Mouse (Mus musculus) gastrocnemius, postnatal 4 days (tissue): ENCODE data around the gene Mindy3. TPM values are rescaled to one million over a fixed set of nuclear protein-coding genes. Genes with fewer than 3 reads are reported as not detected.

Experiments
- DNase-seq, 2 experiments: peaks; one replicate each; pipeline ENCODE4 v3.0.0; 2021 to 2022; ENCODE audit warnings: low spot score in 2 of 2, mixed read lengths in 2 of 2
- total RNA-seq, 2 experiments: library from RNA; stranded (reverse); gene quantifications; 2 replicates each; pipeline ENCODE4 v1.2.3; 2021

The Mindy3 gene
- total RNA-seq, 2 experiments from 2014 or later: 20.1 to 25.7 TPM

- DNase-seq: no peak
Measured at GRCm38 (mm10) chr2:12372883-12373282, 46.4 kb downstream of the Mindy3 start.

DNA sequence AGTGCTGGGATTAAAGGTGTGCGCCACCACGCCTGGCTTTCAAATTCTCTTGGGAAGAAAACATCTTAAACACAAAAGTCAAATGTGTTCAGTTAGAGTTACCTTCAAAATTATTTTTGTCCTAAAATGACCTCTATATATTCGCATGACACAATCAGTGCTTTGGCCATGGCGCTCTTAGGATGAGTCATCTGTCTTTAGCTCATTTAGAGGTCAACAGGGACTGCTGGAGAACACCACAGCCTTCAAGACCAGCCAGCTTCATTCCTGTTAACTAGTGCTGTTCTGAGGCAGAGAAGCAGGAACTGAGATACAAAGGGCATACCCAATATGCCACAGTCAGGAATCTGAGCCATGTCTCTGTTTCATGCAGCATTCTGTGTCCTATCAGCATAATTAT is 47.9 kb downstream of the Mindy3 start:
- DNase-seq: no peak

GRCm38 (mm10) chr2:12368451-12368850 is 50.8 kb downstream of the Mindy3 start:
- DNase-seq: no peak

DNA sequence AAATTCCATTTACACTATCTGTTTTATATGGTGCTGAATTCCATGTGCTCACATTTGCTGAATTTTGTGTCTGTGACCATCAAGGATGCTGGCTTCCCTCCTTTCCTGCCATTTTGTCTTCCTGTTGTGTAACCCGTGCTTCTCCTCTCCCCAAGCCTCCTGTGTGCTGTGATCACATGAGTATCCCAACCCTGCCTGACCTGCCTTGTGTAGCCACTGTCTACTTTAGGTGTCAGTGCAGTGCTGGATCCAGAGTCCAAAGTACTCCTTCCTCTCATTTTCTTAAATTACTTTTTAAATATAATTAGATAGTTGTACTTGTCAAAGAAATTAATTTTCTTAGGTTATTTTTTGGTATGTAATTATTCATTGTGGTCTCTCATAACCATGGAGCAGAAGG is 51.3 kb downstream of the Mindy3 start:
- no peak for DNase-seq

GRCm38 (mm10) chr2:12361310-12361709 is 58.0 kb downstream of the Mindy3 start:
- DNase-seq: no peak

GRCm38 (mm10) chr2:12354837-12355236 is 64.4 kb downstream of the Mindy3 start:
- DNase-seq: no peak

GRCm38 (mm10) chr2:12348914-12349313 is 70.4 kb downstream of the Mindy3 start:
- DNase-seq: no peak

- DNase-seq: no peak
Measured at GRCm38 (mm10) chr2:12331962-12332361, 87.3 kb downstream of the Mindy3 start.

GRCm38 (mm10) chr2:12329620-12330019 is 89.7 kb downstream of the Mindy3 start:
- no peak for DNase-seq

DNA sequence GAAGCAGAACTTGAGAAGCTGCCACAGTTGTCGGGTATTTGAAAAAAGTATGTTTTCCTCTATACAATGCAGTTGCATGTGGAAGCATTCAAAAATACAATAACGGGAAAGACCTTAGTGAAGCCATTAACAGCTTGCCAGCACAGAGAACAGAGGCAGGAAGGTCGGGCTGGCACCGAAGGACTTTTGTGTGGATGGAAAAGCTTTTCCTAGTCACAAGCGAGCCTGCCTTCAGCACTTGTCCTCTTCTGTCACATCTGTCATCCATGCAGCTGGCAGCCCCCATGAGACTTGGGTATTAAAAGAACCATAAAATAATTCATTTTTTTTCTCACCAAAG is 90.2 kb downstream of the Mindy3 start:
- DNase-seq: no peak

DNA sequence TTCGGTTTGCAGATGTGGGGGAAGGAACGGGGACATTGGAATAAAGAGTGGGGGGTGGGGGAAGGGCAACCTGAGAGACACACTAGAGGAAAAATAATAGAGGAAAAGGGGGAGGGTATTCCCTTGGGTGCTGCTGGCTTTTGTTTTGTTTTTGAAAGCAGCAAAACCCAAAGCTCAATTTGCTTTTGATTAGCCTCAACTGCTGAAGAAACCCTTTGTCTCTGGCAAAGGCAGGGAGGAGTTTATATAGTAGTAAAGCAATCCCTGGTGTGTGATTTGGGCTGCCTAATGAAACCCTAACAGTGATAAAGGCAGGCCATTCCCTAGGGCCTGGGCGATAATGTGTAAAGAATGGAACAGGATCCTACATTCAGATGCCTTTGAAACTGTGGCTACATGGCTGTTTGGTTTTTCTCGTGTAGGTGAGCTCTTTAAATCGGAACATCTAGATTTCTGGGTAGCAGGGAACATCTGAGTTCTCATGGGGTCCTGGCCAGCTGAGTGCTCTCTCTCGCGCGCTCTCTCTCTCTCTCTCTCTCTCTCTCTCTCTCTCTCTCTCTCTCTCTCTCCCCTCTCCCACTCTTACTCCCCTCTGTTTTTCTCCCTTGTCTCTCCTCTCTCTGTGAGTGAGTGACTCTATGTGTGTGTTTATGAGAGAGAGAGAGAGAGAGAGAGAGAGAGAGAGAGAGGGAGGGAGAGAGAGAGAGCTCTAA is 90.8 kb downstream of the Mindy3 start:
- no peak for DNase-seq

DNA sequence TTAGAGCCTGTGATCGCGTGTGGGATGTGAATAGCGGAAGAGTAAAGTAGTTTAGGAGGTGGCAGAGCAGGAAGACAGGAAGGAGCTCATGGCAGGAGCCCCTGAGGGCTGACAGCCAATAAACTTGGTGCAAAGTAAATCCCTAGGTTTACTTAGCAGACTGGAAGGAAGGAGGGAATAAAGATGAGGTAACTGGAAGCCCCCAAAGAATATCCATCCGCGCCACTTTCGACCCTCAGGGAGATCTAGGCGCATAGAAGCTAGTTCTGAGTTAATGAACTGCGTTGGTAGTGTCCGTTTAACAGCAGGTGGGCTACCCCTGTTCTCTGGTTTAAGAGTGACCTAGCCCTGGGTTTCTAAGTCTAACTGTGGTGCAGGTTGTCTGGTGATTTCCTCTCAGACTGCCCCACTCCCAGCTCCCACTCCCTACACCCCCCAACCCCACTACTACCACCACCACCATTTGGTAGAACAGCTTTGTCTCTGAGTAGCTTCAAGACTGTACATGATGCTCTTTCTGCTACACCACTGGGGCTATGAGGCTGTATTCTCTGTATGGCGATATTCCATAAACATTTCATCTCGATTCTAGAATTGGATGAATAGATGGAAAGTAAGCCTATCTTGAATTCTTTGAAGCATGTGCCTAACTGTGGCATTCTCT is 91.4 kb downstream of the Mindy3 start:
- DNase-seq: no peak

DNA sequence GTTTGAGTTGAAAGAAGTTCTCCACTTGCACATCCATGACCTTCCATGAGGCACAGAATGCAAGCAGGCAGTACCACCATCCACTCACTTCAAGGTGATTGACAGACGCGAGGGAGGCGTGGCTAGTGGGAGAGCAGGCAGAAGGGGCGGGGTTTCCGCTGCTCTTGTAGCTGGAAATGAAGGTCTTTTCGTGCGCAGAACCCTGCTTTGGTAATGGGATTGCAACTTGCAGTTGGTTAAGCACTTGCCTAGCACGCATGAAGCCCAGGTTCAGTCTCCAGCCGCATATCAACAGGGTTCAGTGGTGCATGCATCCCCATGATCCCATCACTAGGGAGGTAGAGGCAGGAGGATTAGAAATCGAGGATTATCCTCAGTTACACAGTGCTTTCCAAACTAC is 92.1 kb downstream of the Mindy3 start:
- DNase-seq: no peak

DNA sequence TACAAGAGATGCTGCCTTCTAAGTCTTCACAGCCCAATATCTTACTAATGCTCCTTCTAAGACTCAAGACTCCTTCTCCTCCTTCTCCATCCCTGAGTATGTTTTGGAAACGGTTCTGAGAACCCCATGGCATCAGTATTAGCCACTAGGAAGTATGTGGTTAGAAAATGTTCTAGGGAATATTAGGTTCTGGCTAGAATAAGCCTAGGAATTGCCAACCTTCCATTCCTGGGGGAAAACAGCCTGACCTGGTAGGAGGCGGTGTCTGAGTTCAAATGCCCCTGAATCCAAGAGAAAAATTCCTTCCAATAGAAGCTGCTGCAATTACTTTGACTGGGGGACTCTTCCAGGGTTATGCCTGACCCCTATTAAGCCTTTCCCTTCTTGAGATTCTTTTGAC is 93.4 kb downstream of the Mindy3 start:
- no peak for DNase-seq

DNA sequence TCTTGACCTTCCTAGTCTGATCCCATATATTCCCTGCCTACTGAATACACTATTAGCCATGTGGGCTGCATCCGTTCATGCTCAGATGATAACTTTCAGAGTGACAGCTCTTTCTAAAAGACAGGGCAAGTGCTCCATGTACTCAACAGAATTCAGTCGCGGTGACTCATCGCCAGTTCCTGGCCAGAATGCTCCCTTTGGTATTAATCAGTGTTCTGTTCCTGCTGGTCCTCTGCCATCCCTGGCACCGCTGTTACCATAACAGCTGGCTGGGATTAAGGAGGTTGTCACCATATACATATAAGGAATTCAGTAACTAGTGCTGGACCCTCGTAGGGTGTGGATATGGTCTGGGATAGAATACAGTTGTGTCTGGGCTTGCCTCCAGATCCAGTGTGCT is 93.9 kb downstream of the Mindy3 start:
- DNase-seq: peak; percentile 29 to 77

DNA sequence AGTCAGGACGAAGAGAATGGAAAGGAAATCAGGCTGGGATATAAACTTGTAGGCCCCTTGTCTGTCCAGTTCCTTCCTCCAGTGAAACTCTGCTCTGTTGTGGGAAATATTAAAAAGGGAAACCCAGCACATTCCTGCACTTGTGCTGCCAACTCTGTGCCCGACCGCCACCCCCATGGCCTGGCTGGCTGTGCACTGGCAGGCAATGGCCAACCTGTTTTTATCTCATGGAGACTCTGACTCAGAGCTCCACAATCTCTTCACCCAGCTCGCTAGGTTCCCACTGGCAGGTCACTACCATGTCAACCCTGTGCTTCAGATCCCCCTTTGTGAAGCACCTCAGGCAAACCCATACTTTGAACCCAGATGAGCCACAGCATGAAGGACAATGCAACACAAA is 98.4 kb downstream of the Mindy3 start:
- DNase-seq: no peak

GRCm38 (mm10) chr2:12318715-12319114 is 100.6 kb downstream of the Mindy3 start:
- DNase-seq: no peak

DNA sequence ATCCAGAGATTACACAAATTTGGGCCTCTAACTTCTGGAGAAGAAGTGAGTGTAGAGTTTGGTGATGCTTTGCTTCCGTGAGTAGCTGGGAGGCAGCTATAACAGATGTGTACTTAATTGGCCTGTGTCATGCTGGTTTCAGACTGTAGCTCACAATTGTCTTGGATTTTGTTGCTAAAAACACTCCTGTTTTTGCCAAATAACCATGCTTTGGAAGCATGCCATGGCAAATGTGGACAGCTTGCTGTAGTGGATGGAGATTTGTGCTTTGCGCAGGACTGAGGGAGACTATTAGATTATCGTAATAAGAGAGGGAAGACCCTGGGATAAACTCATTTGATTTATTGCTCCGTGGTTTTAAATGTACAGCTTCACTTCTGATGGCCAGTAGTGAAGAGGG is 101.2 kb downstream of the Mindy3 start:
- peak in 1 of 2 experiments; percentile 31 for DNase-seq

DNA sequence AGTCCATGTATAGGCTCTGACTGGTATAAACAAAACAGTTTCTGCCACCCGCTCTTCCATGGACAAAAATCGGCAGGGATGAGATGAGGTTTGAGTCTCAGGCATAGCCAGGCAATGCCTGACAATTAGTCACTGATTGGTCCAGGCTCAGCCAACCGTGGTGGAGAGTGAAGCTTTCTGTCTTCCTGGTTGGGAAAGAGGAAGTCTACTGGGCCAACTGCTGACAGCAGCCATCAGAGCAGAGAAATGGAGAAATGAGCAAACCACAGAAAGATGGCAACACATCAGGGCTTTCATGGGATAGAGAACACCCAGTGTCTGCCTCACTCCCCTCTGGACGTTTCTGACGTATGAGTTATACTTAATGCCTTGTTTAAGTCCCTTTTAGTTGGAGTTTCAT is 101.9 kb downstream of the Mindy3 start:
- no peak for DNase-seq

- DNase-seq: peak; percentile 51 to 70
Measured at GRCm38 (mm10) chr2:12316361-12316760, 102.9 kb downstream of the Mindy3 start.

GRCm38 (mm10) chr2:12314028-12314427 is 105.2 kb downstream of the Mindy3 start:
- no peak for DNase-seq

DNA sequence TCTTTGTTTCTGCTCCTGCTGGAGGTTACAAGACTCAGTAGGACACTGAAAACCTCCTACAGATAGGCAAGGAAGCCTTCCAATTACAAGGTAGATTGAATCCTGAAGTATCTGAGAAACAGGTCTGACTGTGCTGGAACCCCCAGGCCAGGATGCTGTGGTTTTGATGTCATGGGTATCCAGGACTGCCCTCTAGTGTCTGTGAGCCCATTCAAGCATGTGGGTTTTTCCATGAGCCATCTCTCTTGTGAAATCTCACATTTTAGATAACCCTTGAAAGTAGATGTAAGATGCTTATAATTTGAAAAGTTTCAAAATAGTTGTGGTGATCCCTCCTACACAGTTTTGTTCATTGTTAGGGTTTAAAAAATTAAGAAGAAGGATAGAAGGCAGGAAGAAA is 110.8 kb downstream of the Mindy3 start:
- no peak for DNase-seq

- DNase-seq: no peak
Measured at GRCm38 (mm10) chr2:12307311-12307710, 112.0 kb downstream of the Mindy3 start.
